Mouse (Mus musculus): Measurements from ENCODE around the gene Nfyc.

Nfyc gene

DNA sequence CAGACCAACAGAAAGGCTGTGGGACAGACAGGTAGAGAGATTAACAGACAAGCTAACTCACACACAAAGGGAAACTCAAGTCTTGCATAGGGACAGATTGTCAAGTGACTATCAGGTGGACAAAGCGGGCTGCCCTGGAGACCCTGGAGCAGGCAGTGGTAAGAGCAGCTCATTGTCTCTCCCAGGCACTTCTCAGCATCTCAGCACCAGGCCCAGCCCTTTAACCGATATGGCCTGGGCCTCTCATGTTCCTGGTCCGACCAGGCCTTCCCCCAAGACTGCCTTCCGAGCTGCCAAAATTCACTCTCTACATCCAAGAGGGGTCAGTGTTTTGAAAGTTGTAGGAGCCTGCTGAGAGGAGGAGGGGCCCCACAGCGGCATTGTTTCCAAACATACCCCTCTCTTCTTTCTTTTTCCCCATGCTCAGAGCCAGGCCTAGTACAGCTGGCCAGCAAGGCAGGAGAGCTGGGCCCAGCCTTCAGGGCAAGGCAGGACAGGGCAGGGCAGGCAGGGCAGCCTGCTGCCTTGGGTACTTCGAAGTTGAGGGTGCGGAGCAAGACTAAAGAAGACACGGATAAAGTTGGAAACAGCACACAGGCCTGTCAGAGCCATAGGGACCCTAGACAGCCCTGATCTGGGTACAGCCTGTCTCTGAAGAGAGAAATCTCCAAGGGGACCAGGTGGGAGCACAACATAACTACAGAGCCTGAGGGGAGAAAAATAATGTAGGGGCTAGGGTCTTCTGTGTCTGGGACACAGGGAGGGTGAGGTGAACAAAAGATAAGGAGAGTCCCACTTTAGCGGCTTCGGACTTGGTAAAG, 85.4 kb downstream of the Nfyc start:
- CTCF ChIA-PET = interaction anchor here in 2 of 4 experiments (0.7 to 1.5 kb wide), 3 partner anchors 10 to 156 kb away, joined by 3 read pairs; no protein-coding TSS in a partner anchor
- POLR2A ChIA-PET = interaction anchor here in 3 of 4 experiments (0.6 to 1.7 kb wide), 6 partner anchors 9 to 193 kb away, joined by 3 to 4 read pairs (median 4); no protein-coding TSS in a partner anchor

DNA sequence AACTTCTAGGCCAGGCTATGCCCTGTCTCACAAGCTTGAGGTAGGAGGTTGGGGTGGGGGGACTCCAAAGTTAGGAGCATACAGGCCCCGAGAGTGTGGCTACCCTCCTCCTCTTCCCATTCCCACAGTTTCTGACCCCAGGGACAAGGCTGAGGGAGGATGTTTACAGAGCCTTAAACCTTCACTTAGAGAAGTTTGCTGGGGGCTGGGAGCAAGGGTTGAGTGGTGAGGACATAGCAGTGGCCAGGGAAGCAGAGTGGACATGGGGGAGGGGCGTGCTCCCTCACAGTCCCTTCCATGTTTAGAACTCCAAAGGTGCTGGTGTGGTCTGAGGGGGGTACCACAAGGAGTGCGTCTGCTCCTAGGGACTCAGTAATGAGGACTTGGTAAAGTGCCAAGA, 87.7 kb downstream of the Nfyc start:
- POLR2A ChIA-PET = interaction anchor here in 1 of 4 experiments (2.0 kb wide), 1 partner anchor 11 kb away, joined by 4 read pairs; no protein-coding TSS in a partner anchor
- CTCF ChIA-PET = no interaction called here

DNA sequence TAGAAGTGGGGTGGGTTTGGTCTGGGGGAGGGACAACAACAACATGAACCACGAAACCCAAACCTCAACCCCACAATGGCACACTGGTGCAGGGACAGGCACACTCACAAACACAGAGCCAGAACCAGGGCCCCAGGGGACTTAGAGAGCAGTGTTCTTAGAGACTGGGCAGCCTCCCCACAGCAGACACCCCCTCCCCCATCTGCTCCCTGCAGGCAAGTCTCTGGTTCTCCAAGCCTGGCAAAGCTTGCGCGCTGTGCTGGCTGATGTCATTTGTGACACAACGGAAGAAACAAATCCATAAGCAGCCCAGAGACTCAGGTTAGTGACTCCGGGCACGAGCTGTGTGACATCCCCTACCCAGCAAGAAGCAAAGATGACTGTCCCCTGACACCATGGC, 90.1 kb downstream of the Nfyc start:
- POLR2A ChIA-PET = interaction anchor here in 1 of 4 experiments (1.0 to 1.1 kb wide), 2 partner anchors 8 to 24 kb away, joined by 3 to 4 read pairs; no protein-coding TSS in a partner anchor
- CTCF ChIA-PET = no interaction called here

DNA sequence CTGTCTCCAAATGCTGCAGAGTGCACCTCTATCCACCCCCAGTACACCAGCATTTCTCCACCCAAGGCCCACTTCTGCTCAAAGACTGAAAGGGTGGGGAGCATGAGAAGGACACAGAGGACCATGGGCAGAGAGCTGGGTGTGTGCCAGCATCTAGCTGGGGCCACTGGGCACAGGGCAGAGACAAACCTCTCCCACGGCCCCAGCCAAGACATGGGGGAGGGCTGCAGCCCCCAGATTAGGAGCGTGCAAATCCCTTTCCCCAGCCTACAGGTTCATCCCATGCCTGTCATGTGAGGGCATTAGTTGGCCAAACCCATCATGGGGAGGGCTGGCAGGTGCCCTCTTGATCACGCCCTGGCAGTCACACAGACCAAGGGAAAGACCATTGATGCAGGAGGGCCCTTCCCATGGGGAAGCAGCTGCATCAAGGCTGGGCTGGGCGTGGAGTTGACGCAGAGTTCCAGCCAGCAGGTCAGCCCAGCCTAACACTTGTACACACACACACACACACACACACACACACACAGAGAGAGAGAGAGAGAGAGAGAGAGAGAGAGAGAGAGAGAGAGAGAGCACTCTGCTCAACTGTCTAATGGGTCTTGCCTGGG, 97.3 kb downstream of the Nfyc start:
- ChIA-PET POLR2A (interaction anchor here in 1 of 4 experiments (0.6 to 1.1 kb wide), 4 partner anchors 9 to 122 kb away, joined by 3 to 4 read pairs (median 4); no protein-coding TSS in a partner anchor), CTCF (interaction anchor here in 1 of 4 experiments (0.6 kb wide), 1 partner anchor 328 kb away, joined by 8 read pairs; no protein-coding TSS in a partner anchor)

DNA sequence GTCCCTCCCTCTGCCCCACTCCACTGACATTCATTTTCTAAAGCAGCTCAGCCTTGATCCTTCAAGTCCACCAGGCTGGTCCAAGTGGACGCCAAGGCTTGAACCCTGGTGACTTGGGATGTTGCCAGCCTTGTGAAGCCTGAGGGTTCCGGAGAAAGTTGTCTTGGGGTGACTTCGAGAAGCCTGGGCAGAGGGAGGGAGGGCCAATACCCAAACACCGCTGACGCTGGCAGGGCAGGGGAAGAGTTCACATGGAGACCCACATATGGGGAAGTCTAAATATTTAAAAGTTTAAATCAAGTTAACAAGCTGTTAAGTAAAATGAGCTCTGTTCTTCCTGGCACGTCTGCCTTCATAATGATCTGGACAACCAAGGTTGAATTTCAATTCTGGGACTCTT, 98.6 kb downstream of the Nfyc start:
- CTCF ChIA-PET = interaction anchor here in 1 of 4 experiments (0.7 kb wide), 1 partner anchor 51 kb away, joined by 3 read pairs; no protein-coding TSS in a partner anchor
- POLR2A ChIA-PET = interaction anchor here in 3 of 4 experiments (0.6 to 1.4 kb wide), 7 partner anchors 9 to 135 kb away, joined by 3 to 4 read pairs (median 4); no protein-coding TSS in a partner anchor

DNA sequence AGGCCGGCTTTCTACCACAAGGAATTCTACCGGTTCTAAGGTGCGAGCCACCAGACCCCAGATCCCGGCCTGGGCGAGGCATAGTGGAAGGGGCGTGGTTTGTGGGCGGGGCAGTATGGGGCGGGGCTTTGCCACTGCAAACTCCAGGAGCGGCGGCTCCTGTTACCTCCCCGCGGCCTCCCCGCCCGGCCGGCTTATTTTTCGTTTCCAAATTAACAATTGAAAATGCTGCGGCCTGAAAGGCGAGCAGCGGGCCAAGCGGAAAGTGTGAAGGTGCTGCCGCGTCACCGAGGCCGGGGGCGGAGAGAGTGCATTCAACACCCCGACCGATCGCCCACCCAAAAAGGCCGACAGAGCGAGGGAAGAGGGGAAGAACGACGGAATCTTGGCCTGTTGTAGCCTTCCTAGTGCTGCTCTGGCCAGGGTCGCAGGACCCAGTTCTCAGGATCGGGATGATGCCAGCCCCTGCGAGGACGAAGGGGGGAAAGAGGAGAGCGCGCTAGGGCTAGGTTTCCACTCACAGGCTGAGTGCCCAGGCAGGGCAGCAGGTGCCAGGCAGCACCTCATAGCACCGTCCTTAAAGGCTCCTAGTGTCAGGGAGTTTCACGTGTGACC, 100.2 kb downstream of the Nfyc start:
- POLR2A ChIA-PET = interaction anchor here in 2 of 4 experiments (1.4 to 2.1 kb wide), 2 partner anchors 15 kb away, joined by 3 to 5 read pairs; no protein-coding TSS in a partner anchor
- CTCF ChIA-PET = interaction anchor here in 2 of 4 experiments (1.4 to 1.6 kb wide), 3 partner anchors 38 to 141 kb away, joined by 4 to 5 read pairs (median 4); no protein-coding TSS in a partner anchor

DNA sequence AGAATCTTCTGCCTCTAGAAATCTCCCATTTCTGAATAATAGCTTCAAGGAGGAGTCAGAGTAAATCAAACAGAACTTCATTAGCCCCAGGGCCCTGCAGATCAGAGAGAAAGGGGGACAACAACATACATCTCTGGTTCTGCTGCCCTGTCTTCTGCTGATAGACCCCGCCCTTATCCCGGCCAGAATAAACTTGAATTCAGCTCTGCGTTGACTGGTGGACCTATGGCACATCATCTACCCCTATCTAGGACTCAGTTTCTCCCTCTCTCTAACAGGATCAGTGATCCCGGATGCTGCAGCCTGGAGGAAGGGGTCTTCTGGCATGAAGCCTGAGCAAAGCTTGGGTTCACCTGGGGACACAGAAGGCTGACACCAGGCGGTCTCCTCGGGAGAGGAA, 100.8 kb downstream of the Nfyc start:
- ChIA-PET POLR2A (interaction anchor here in 2 of 4 experiments (0.9 to 2.1 kb wide), 4 partner anchors 14 to 161 kb away, joined by 3 to 5 read pairs (median 3); partner anchors contain the start of gene Ctps (in 1 of the 2)), CTCF (interaction anchor here in 3 of 4 experiments (0.6 to 1.6 kb wide), 5 partner anchors 38 to 141 kb away, joined by 3 to 5 read pairs (median 4); no protein-coding TSS in a partner anchor)

DNA sequence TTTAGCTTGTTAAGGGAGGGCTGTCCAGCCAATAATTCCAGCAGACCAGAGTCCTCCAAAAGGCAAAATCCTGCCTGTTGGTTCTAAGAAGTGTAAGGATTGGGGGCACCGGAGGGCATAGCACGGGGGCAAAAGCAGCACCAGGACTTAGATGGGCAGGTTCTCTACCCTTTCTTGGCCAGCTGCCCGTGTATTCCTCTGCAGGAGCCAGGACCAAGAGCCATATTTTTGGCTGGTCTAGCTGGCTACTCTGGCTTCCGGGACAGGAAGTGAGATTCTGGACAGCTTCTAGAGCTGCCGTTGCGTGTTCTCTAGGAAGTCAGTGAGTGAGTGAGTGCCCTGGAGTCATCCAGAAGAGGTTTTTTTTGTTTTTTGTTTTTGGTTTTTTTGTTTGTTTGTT, 101.2 kb downstream of the Nfyc start:
- ChIA-PET POLR2A (interaction anchor here in 3 of 4 experiments (0.6 to 2.1 kb wide), 6 partner anchors 14 to 297 kb away, joined by 3 to 5 read pairs (median 3); partner anchors contain the start of gene Ctps (in 1 of the 3)), CTCF (interaction anchor here in 3 of 4 experiments (0.6 to 1.6 kb wide), 5 partner anchors 37 to 140 kb away, joined by 3 to 5 read pairs (median 4); no protein-coding TSS in a partner anchor)

DNA sequence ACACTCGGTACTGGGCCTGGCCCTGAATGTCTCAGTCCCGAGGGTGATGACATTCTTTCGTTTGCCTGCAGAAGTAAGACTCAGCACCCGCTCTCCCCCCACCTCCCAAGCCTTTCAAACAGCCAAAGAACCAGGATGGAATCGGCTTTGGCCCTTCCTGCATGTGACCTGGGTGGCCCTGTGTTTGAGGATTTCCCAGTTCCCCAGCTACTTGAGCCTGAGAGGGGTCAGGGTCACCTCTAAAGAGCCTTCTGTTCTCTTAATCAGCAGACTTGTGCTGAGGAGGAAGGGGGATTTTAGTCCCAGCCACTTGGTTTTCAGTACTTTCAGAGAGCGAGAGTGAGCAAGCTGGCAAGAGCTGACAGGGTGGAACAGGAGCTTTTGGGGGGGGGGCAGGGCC, 101.9 kb downstream of the Nfyc start:
- CTCF ChIA-PET = interaction anchor here in 3 of 4 experiments (1.0 to 1.6 kb wide), 3 partner anchors 47 to 140 kb away, joined by 3 to 5 read pairs (median 4); no protein-coding TSS in a partner anchor
- POLR2A ChIA-PET = interaction anchor here in 1 of 4 experiments (0.9 to 2.1 kb wide), 3 partner anchors 13 to 297 kb away, joined by 3 to 5 read pairs (median 3); no protein-coding TSS in a partner anchor

DNA sequence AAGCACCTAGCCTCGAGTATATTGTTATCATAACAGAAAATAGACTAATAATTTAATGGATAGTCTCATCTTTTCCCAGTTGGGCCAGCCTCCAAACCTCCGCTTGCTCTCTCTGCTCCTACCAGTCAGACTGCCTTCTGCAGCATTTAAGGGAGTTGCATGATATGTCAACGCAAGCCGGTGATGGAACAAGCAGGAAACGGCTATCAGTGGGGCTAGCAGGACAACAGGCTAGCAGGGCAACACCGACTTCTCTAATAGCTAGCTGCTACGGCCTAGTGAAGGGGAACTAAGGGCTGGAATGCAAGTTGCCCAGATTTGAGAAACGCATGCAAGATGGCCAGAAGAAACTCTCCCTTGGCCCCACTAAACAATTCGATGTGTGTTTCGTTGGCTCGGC, 103.5 kb downstream of the Nfyc start:
- POLR2A ChIA-PET = no interaction called here
- CTCF ChIA-PET = interaction anchor here in 1 of 4 experiments (1.2 kb wide), 1 partner anchor 35 kb away, joined by 4 read pairs; no protein-coding TSS in a partner anchor

DNA sequence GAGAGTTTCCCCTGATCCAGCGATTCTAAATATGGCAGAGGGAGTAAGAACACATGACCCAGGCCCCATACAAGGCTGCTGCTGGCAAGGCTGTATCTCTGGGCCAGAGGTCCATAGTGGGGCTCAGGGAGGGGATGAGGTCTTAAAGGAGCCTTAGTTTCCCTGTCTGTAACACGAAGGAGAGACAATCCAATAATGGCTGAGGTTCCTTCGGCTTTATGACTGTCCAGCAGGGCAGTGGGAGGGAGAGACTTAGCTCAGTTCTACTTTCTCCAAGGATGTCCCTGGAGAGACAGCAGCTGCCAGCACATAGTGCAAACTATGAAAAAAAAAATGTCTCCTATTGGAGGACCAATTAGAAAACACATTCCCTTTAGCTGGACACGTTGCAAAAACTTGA, 105.2 kb downstream of the Nfyc start:
- ChIA-PET POLR2A (interaction anchor here in 2 of 4 experiments (1.1 to 1.6 kb wide), 3 partner anchors 9 to 10 kb away, joined by 3 read pairs; no protein-coding TSS in a partner anchor), CTCF (interaction anchor here in 1 of 4 experiments (0.9 kb wide), 1 partner anchor 30 kb away, joined by 3 read pairs; no protein-coding TSS in a partner anchor)

DNA sequence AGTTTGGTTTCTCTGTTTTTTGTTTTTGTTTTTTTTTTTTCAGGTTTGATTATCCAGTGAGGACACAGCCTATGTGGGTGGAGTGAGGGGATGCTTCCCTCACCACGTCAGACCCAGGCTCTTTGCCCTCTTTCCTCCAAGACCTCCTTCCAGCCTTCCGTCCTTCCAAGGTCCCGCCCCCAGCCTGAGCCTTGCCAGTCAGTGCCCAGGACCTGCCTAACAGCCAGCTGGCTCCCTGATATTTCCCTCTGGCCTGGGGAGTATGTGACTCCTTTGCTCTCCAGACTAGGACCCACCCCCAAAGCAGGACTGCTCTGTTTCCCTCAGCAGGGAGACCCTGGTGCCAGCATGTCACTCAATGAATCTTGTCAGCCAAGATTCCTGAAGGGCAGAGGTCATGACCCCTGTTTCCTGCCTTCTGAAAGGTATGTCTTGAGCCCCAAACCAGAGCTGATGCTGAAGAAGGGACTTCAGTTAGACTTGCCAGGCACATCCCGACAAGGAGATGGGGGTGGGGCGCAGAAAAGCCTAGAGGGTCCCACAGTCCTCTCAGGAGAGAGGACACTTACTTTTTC, 105.8 kb downstream of the Nfyc start:
- ChIA-PET POLR2A (interaction anchor here in 3 of 4 experiments (0.6 to 1.6 kb wide), 4 partner anchors 9 to 16 kb away, joined by 3 to 5 read pairs (median 3); no protein-coding TSS in a partner anchor), CTCF (interaction anchor here in 1 of 4 experiments (0.9 kb wide), 1 partner anchor 30 kb away, joined by 3 read pairs; no protein-coding TSS in a partner anchor)

DNA sequence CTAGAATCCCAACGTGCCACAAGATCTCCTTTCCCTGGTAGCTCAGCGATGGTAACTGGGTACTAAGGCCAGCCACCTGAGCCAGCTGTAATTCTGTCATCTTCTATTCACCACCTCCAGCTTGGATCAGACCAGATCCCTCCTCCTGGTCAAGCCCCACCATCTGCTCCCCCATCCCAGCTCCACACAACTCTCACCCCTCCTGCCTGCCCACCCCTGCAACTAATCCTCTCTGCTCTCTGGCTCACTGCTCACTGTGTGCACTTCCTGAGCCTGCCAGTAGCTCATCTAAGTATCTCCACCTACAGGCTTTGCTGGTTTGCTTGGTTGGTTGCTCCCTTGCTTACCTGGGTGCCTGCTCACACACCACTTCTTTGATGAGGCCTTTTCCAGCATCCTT, 109.8 kb downstream of the Nfyc start:
- POLR2A ChIA-PET = interaction anchor here in 1 of 4 experiments (1.2 to 1.5 kb wide), 2 partner anchors 12 to 17 kb away, joined by 3 read pairs; no protein-coding TSS in a partner anchor

DNA sequence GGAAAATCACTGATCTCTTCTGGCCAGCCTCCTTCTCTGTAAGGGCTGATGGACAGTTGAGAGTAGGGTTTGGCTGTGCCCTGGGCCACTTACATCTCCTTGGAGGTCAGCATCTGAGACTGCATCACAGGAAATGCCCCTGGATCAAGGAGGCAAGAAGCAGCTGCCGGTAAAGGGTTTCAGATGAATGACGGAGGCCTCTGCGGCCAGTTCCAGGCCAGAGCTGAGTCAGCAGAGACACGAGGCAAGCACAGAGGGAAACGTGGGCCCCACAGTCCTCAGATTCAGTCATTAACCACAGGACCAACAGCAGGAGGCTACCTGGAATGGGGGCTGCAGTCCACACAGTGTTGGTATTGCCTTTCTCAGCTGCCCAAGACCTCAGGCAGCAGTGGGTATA, 112.2 kb downstream of the Nfyc start:
- CTCF ChIA-PET = interaction anchor here in 1 of 4 experiments (0.8 to 1.5 kb wide), 2 partner anchors 37 to 321 kb away, joined by 3 to 4 read pairs; no protein-coding TSS in a partner anchor
- POLR2A ChIA-PET = no interaction called here

More for the DNA sequence above, 109.8 kb downstream of the Nfyc start:
- CTCF ChIA-PET = interaction anchor here in 1 of 4 experiments (1.0 to 1.2 kb wide), 2 partner anchors 38 to 39 kb away, joined by 3 to 4 read pairs; no protein-coding TSS in a partner anchor

DNA sequence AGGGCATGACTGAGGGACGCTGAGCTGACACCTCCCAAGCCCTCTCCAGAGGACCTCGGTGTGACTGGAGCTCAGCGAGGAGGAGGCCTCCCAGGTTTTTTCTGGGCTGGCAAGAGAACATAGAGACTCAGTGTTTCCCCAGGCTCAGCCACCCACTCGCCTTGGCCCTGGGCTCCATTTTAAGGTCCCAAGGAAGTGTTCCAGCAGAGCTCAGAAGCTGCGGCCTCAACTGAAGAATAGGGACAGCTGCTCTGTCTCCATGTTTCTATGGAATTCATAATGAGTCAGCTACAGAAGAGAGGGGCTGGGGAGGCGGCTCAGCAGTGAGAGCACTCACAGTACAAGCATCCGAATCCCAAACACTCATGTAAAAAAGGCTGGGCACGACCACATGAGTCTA, 113.8 kb downstream of the Nfyc start:
- CTCF ChIA-PET = interaction anchor here in 1 of 4 experiments (0.6 to 1.5 kb wide), 2 partner anchors 25 to 35 kb away, joined by 3 read pairs; no protein-coding TSS in a partner anchor
- POLR2A ChIA-PET = interaction anchor here in 3 of 4 experiments (0.7 to 3.4 kb wide), 4 partner anchors 23 to 148 kb away, joined by 3 to 12 read pairs (median 3); partner anchors contain the start of genes Cited4 (in 1 of the 3) and Ctps (in 1 of the 3)

DNA sequence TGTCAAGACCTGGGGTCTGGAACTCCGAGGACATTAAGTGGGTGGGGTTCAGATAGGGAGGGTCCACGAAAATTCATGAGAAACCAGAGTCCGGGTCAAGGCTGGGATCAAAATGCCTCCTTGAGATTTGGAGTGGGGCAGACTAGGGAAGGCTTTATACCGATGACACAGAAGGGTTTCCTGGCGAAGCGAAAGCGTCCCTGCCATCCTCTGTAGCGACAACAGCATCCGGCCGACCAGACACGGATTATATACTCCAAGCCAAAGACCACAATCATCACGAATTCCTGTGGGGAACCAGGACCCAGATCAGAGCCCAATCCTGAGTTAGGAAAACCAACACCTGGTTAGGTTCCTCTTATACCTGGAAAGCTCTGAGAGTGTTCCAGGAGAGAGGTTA, 114.6 kb downstream of the Nfyc start:
- POLR2A ChIA-PET = interaction anchor here (0.9 to 3.4 kb wide), 10 partner anchors 12 to 147 kb away, joined by 3 to 12 read pairs (median 4); partner anchors contain the start of genes Cited4 (in 2 of the 4) and Ctps (in 1 of the 4)

DNA sequence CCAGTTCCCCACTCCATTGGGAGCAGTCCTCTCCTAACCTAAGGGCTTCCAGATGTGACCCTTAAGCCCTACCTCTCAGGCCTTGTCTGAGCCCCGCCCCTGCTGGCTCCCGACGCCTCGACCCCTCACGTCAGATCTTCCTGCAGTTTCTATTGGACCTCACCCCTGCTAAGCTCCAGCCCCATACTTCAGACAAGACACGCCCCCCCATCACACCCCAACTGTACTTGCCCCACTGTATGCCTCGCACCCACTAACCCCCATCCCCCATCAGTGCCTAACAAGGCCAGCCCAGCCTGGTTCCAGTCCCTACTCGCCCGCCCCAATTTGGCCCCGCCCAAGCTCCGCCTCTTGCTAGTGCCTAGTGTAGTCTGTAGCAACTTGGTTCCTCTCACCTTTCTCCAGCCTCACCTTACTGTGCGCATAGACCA, 115.2 kb downstream of the Nfyc start:
- POLR2A ChIA-PET = interaction anchor here in 3 of 4 experiments (0.6 to 3.4 kb wide), 14 partner anchors 10 to 208 kb away, joined by 3 to 12 read pairs (median 4); partner anchors contain the start of genes Cited4 (in 2 of the 3) and Exo5 (in 1 of the 3)
- CTCF ChIA-PET = interaction anchor here in 3 of 4 experiments (0.7 to 1.7 kb wide), 4 partner anchors 20 to 444 kb away, joined by 3 to 10 read pairs (median 4); no protein-coding TSS in a partner anchor

More for the DNA sequence above, 114.6 kb downstream of the Nfyc start:
- CTCF ChIA-PET = interaction anchor here in 3 of 4 experiments (0.6 to 1.7 kb wide), 5 partner anchors 19 to 445 kb away, joined by 3 to 10 read pairs (median 4); no protein-coding TSS in a partner anchor
